Mouse (Mus musculus) lung, postnatal 0 days (tissue): ENCODE measurements at regions not wholly inside any gene's neighbourhood (a gene's known extent, or its start where the extent isn't known, plus 50 kb on each side); places are given as distances from the start of the nearest gene placed in this dataset.

Experiments used
- ATAC-seq: fragments of 200-750 bp; cut with Nextera tagmentation; 2 replicates; pipeline ENCODE4 v1.8.0; 2017; ENCODE audit warnings: moderate library complexity
- DNase-seq: peaks from one replicate; pipeline ENCODE4 v3.0.0-alpha.2; 2016; ENCODE audit warnings: low spot score
- H3K27ac ChIP-seq: fragments of 300-500 bp; sonication (generic); 2 replicates; pipeline ENCODE4 v1.5.1; 2014; ENCODE audit warnings: antibody characterized with exemption, mild to moderate bottlenecking, low read length, mixed read lengths
- H3K27me3 ChIP-seq: fragments of 300-500 bp; sonication (generic); replicated peaks from 2 replicates; pipeline ENCODE4 v1.6.1; 2014; ENCODE audit warnings: low read length, mixed read lengths; ENCODE audit not compliant: insufficient read depth
- H3K36me3 ChIP-seq: fragments of 300-500 bp; sonication (generic); 2 replicates; pipeline ENCODE4 v1.6.1; 2014; ENCODE audit warnings: low read length, mixed read lengths; ENCODE audit not compliant: insufficient read depth
- H3K4me1 ChIP-seq: fragments of 300-500 bp; sonication (generic); 2 replicates; pipeline ENCODE4 v1.6.1; 2014; ENCODE audit warnings: antibody characterized with exemption, low read depth, low read length, mixed read lengths; ENCODE audit not compliant: insufficient read depth
- H3K4me2 ChIP-seq: fragments of 300-500 bp; sonication (generic); replicated peaks from 2 replicates; pipeline ENCODE4 v1.6.1; 2014; ENCODE audit warnings: low read depth, mild to moderate bottlenecking, low read length, moderate library complexity, mixed read lengths
- H3K4me3 ChIP-seq: fragments of 300-500 bp; sonication (generic); 2 replicates; pipeline ENCODE4 v1.5.1; 2014; ENCODE audit warnings: low read depth, low read length
- H3K9ac ChIP-seq: fragments of 300-500 bp; sonication (generic); replicated peaks from 2 replicates; pipeline ENCODE4 v1.6.1; 2014; ENCODE audit warnings: low read depth, mild to moderate bottlenecking
- H3K9me3 ChIP-seq: fragments of 300-500 bp; sonication (generic); 2 replicates; pipeline ENCODE4 v1.6.1; 2016; ENCODE audit warnings: low read length, mixed read lengths
- CTCF ChIP-seq: IDR thresholded peaks from 2 replicates; pipeline ENCODE4 v1.5.1; 2016; ENCODE audit warnings: antibody characterized with exemption, mild to moderate bottlenecking
- EP300 ChIP-seq: IDR thresholded peaks from 2 replicates; pipeline ENCODE4 v1.6.1; 2016; ENCODE audit warnings: antibody characterized with exemption, mild to moderate bottlenecking, control low read depth
- WGBS: fragments of 180-500 bp; shearing (Covaris S2); extraction: QIAGEN DNeasy Blood & Tissue Kit; methylation state at CpG from one replicate; pipeline ENCODE4 v1.1.7; 2014; 5-methylcytosine and 5-hydroxymethylcytosine counted together

- Histone ChIP-seq H3K36me3 (no peaks in the 10 kb centered on the region), H3K4me3 (no peak overlapping the region), H3K4me1 (no peaks in the 10 kb centered on the region), H3K27ac (no peak overlapping the region), H3K9ac (no peak overlapping the region), H3K9me3 (no peaks in the 10 kb centered on the region), H3K27me3 (no peaks in the 10 kb centered on the region), H3K4me2 (no peak overlapping the region)
- DNase-seq (peak; percentile 27), ATAC-seq (no peak)
- 85% methylated on average over 3 of the region's 3 CpGs for WGBS
- TF ChIP-seq CTCF (no peak), EP300 (no peak)
Measured at GRCm38 (mm10) chr4:56136837-56137236, 603.0 kb upstream of the Gm26657 start.

GRCm38 (mm10) chr4:56134350-56134749 lies 602.1 kb upstream of the Klf4 start:
- DNase-seq (no peak), ATAC-seq (no peak)
- Histone ChIP-seq H3K4me1 (no peaks in the 10 kb centered on the region), H3K9me3 (no peaks in the 10 kb centered on the region), H3K27me3 (no peaks in the 10 kb centered on the region), H3K27ac (no peak overlapping the region), H3K4me2 (no peak overlapping the region), H3K9ac (no peak overlapping the region), H3K36me3 (no peaks in the 10 kb centered on the region), H3K4me3 (no peak overlapping the region)
- 85% methylated on average over 5 of the region's 5 CpGs for WGBS
- no peak for TF ChIP-seq EP300
- TF ChIP-seq CTCF, result no peak

GRCm38 (mm10) chr4:56127730-56128482 lies 595.6 kb upstream of the Klf4 start:
- no peaks in the 10 kb centered on the region for H3K27me3 ChIP-seq
- H3K4me3 ChIP-seq, result no peak overlapping the region
- H3K27ac ChIP-seq, result no peak overlapping the region
- DNase-seq (no peak), ATAC-seq (no peak)
- H3K4me2 ChIP-seq, result no peak overlapping the region
- 71% methylated on average over 8 of the region's 8 CpGs for WGBS
- no peaks in the 10 kb centered on the region for H3K9me3 ChIP-seq
- no peaks in the 10 kb centered on the region for H3K4me1 ChIP-seq
- TF ChIP-seq CTCF (no peak), EP300 (no peak)
- H3K9ac ChIP-seq, result no peak overlapping the region
- no peaks in the 10 kb centered on the region for H3K36me3 ChIP-seq

GRCm38 (mm10) chr4:56124515-56124914 lies 592.2 kb upstream of the Klf4 start:
- H3K4me1 ChIP-seq, result no peaks in the 10 kb centered on the region
- DNase-seq, result no peak
- no peaks in the 10 kb centered on the region for H3K27me3 ChIP-seq
- H3K4me3 ChIP-seq, result no peak overlapping the region
- no peak for ATAC-seq
- no peak overlapping the region for H3K9ac ChIP-seq
- H3K9me3 ChIP-seq, result no peaks in the 10 kb centered on the region
- H3K27ac ChIP-seq, result no peak overlapping the region
- H3K4me2 ChIP-seq, result no peak overlapping the region
- TF ChIP-seq CTCF (no peak), EP300 (no peak)
- no peaks in the 10 kb centered on the region for H3K36me3 ChIP-seq

- no peaks in the 10 kb centered on the region for H3K4me1 ChIP-seq
- no peaks in the 10 kb centered on the region for H3K36me3 ChIP-seq
- H3K27ac ChIP-seq, result no peak overlapping the region
- H3K9me3 ChIP-seq, result no peaks in the 10 kb centered on the region
- H3K27me3 ChIP-seq, result no peaks in the 10 kb centered on the region
- WGBS, result 95% methylated on average over 5 of the region's 5 CpGs
- DNase-seq, result no peak
- H3K9ac ChIP-seq, result no peak overlapping the region
- no peak overlapping the region for H3K4me3 ChIP-seq
- H3K4me2 ChIP-seq, result no peak overlapping the region
- TF ChIP-seq CTCF, result no peak
- TF ChIP-seq EP300, result no peak
- ATAC-seq, result no peak
Measured at GRCm38 (mm10) chr4:56122198-56122597, 589.9 kb upstream of the Klf4 start.

- no peak for ATAC-seq
- Histone ChIP-seq H3K9me3 (no peaks in the 10 kb centered on the region), H3K27me3 (no peaks in the 10 kb centered on the region), H3K27ac (no peak overlapping the region), H3K4me3 (no peak overlapping the region), H3K4me2 (no peak overlapping the region), H3K4me1 (no peaks in the 10 kb centered on the region), H3K36me3 (no peaks in the 10 kb centered on the region), H3K9ac (no peak overlapping the region)
- WGBS, result 66% methylated on average over 5 of the region's 5 CpGs
- TF ChIP-seq CTCF (no peak), EP300 (no peak)
- DNase-seq, result no peak
Measured at GRCm38 (mm10) chr4:56121664-56122063, 589.4 kb upstream of the Klf4 start.

- no peak overlapping the region for H3K4me2 ChIP-seq
- H3K4me1 ChIP-seq, result no peaks in the 10 kb centered on the region
- H3K27me3 ChIP-seq, result no peaks in the 10 kb centered on the region
- TF ChIP-seq CTCF (no peak), EP300 (no peak)
- no peak overlapping the region for H3K4me3 ChIP-seq
- no peaks in the 10 kb centered on the region for H3K36me3 ChIP-seq
- no peak overlapping the region for H3K9ac ChIP-seq
- no peak for DNase-seq
- 80% methylated on average over 11 of the region's 11 CpGs for WGBS
- no peak for ATAC-seq
- H3K27ac ChIP-seq, result no peak overlapping the region
- H3K9me3 ChIP-seq, result no peaks in the 10 kb centered on the region
Measured at GRCm38 (mm10) chr4:56120357-56120756, 588.1 kb upstream of the Klf4 start.
